Mouse (Mus musculus) stomach, postnatal 0 days (tissue): ENCODE measurements around the gene 9130023H24Rik.

ENCODE experiments used
- CTCF ChIP-seq: IDR thresholded peaks from 2 replicates; pipeline ENCODE4 v1.5.1; 2016; ENCODE audit warnings: antibody characterized with exemption, low read depth, mild to moderate bottlenecking, moderate library complexity
- EP300 ChIP-seq: optimal IDR thresholded peaks from 2 replicates; pipeline ENCODE3; 2016; ENCODE audit warnings: antibody characterized with exemption

DNA sequence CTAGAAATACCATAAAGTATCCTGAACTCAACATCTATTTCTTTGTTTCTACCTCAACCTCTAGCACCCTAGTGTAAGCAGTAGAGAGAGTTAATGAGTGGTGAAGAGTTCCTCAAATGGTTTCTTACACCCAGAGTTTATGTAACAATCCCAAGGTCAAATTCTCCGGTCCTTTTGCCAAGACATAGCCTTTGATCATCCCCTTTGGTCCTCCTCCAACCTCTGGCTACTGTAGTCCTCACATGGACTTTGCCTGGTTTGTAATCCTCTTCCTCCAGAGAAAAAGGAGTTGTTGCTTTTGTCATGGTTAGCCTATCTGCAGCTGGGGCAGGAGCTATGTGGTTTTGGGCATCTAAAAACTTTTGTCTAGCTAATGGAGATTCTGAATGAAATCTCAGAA is 2.4 kb downstream of the 9130023H24Rik start:
- TF ChIP-seq CTCF (no peak), EP300 (no peak)
